Mouse (Mus musculus) naive thymus-derived CD4-positive, alpha-beta T cell, adult 2 months (primary cell): Measurements from ENCODE around the gene Pfas.
"Not testable (repeated sequence)": the region's sequence is repeated elsewhere in the genome, so short reads cannot be mapped to it uniquely, and the experiment has no call there.

Experiments used
- DNase-seq: peaks from one replicate; pipeline ENCODE4 v3.0.0-alpha.2; 2011; ENCODE audit warnings: low read depth

Pfas gene

GRCm38 (mm10) chr11:68939451-68940304 is 68.6 kb downstream of the Pfas start:
- peak; percentile 88 for DNase-seq

DNA sequence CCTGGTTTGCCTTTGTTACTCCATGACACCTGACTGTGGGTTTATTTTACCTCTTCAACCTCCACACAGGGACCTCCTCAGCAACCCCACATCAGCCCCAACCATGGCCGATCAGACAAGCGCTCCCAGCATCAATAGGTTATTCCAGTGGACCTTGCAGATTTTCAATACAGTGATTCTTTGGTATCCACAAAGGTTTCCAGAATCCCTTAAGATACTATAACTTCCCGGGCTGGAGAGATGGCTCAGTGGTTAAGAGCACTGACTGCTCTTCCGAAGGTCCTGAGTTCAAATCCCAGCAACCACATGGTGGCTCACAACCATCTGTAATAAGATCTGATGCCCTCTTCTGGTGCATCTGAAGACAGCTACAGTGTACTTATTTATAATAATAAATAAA is 71.3 kb downstream of the Pfas start:
- DNase-seq, result not testable (repeated sequence)
